Mouse (Mus musculus): ENCODE results near the gene Pum2.

Gene Pum2

GRCm38 (mm10) chr12:8797936-8798335, 124.0 kb downstream of the Pum2 start:
- no peak for DNase-seq (ENCODE audit: low read depth)

GRCm38 (mm10) chr12:8798486-8799020, 124.6 kb downstream of the Pum2 start:
- no peak for DNase-seq (ENCODE audit: low read depth)
